25 mouse cellular contexts compared by ENCODE assay signal in the genomic region with DNA sequence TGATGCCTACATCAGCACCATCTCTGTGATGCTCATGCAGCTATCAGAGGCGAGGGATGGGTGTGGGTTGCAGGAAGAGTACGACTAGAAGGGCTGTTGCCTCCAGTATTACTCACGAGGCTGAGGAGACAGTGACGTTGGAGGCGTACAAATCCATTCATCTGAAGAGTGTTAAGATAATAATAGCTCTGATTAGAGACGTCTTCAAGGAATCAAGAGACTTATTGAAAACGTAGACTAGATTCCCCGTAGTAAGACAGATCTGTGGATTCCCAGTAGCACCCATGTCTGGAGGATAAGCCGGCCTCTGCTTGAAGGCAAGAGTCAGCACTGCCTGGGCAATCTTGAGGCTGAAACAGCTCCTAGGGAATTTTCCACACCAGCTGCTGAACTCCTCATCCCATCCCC. TPM values are rescaled to one million over a fixed set of nuclear protein-coding genes. Genes with fewer than 3 reads are reported as not detected.
DNase-seq lines count a peak whose midpoint lies in the region; ATAC-seq and TF ChIP-seq lines count a peak whose summit lies in the region.
"Had no signal": no experiment of that assay in that cellular context is flagged by ENCODE, and none has a peak within 500 bp of the region (broad histone marks: within the 10 kb centered on the region; RNA-seq: fewer than 3 reads in every experiment).

No protein-coding gene starts in this region.

- intact Hi-C loops in left cerebral cortex, postnatal 25 days (cut with DNase I): loop anchor here (1.0 kb wide), 1 partner anchor 39 kb away; no protein-coding TSS in a partner anchor

- H3K4me3 ChIP-seq in forebrain, postnatal 0 days (ENCODE audit: low read depth, low read length): no peak overlapping the region
- no peak overlapping the region for H3K4me3 ChIP-seq in forebrain, embryonic 13.5 days
- H3K4me3 ChIP-seq: heart, embryonic 15.5 days; limb, embryonic 12.5 days; liver, embryonic 12.5 days; megakaryocyte, embryonic 14.5 days; midbrain, embryonic 15.5 days; myocyte had no signal

- H3K9me3 ChIP-seq in forebrain, postnatal 0 days (ENCODE audit: low read length): no peaks in the 10 kb centered on the region
- no peaks in the 10 kb centered on the region for H3K9me3 ChIP-seq in forebrain, embryonic 13.5 days (replicated peaks)
- H3K9me3 ChIP-seq: heart, embryonic 15.5 days; limb, embryonic 12.5 days; liver, embryonic 12.5 days; midbrain, embryonic 15.5 days had no signal

- WGBS in forebrain, postnatal 0 days: 76% methylated on average over 9 of the region's 9 CpGs
- WGBS in forebrain, embryonic 13.5 days: 86% methylated on average over 9 of the region's 9 CpGs

- 0 out of 2 replicates have a peak, but pooled peaks cover 3% of the 10 kb centered on the region for H3K4me1 ChIP-seq in forebrain, postnatal 0 days (ENCODE audit: insufficient read depth)
- H3K4me1 ChIP-seq in forebrain, embryonic 13.5 days: peaks cover 12% of the 10 kb centered on the region
- H3K4me1 ChIP-seq: heart, embryonic 15.5 days; limb, embryonic 12.5 days; liver, embryonic 12.5 days; megakaryocyte, embryonic 14.5 days had no signal

- no peaks in the 10 kb centered on the region for H3K27me3 ChIP-seq in forebrain, postnatal 0 days (ENCODE audit: insufficient read depth, low read length)
- H3K27me3 ChIP-seq in forebrain, embryonic 13.5 days: no peaks in the 10 kb centered on the region
- H3K27me3 ChIP-seq: CH12.LX; heart, embryonic 15.5 days; limb, embryonic 12.5 days; liver, embryonic 12.5 days; megakaryocyte, embryonic 14.5 days; midbrain, embryonic 15.5 days had no signal

- H3K36me3 ChIP-seq in forebrain, postnatal 0 days (ENCODE audit: insufficient read depth): 0 out of 2 replicates have a peak, but pooled peaks cover 1% of the 10 kb centered on the region
- H3K36me3 ChIP-seq in forebrain, embryonic 13.5 days (ENCODE audit: poor library complexity, severe bottlenecking): peaks cover 55% of the 10 kb centered on the region
- H3K36me3 ChIP-seq: heart, embryonic 15.5 days; limb, embryonic 12.5 days; liver, embryonic 12.5 days; midbrain, embryonic 15.5 days had no signal

- H3K27ac ChIP-seq in forebrain, postnatal 0 days (ENCODE audit: low read depth, low read length): peak overlapping the region; percentile 41
- H3K27ac ChIP-seq in forebrain, embryonic 13.5 days: no peak overlapping the region
- H3K27ac ChIP-seq: heart, embryonic 15.5 days; limb, embryonic 12.5 days; liver, embryonic 12.5 days; midbrain, embryonic 15.5 days had no signal

- ATAC-seq in forebrain, postnatal 0 days: peak; percentile 74
- ATAC-seq in forebrain, embryonic 13.5 days: no peak
- ATAC-seq: forebrain, embryonic 14.5 days; hindbrain, embryonic 16.5 days; intestine, embryonic 16.5 days; liver, embryonic 12.5 days; midbrain, embryonic 15.5 days had no signal

- TF ChIP-seq CTCF in forebrain, postnatal 0 days (IDR thresholded peaks at IDR 0.05; ENCODE audit: low read depth): no peak

- no peak overlapping the region for H3K9ac ChIP-seq in forebrain, postnatal 0 days
- no peak overlapping the region for H3K9ac ChIP-seq in forebrain, embryonic 13.5 days
- H3K9ac ChIP-seq: heart, embryonic 15.5 days; limb, embryonic 12.5 days; liver, embryonic 12.5 days; midbrain, embryonic 15.5 days had no signal

- no peak overlapping the region for H3K4me2 ChIP-seq in forebrain, postnatal 0 days (ENCODE audit: low read depth)
- no peak overlapping the region for H3K4me2 ChIP-seq in forebrain, embryonic 13.5 days
- H3K4me2 ChIP-seq: heart, embryonic 15.5 days; limb, embryonic 12.5 days; liver, embryonic 12.5 days; midbrain, embryonic 15.5 days had no signal

- DNase-seq in forebrain, postnatal 0 days: peak; percentile 43
- peak; percentile 88 for DNase-seq in right cerebral cortex, adult 18-20 months
- no peak for DNase-seq in right cerebral cortex, postnatal 14 days
- peak; percentile 54 to 88 for DNase-seq in left cerebral cortex, postnatal 25 days (ENCODE audit: low spot score in 2 of 2)
- DNase-seq in ovary, postnatal 10 days (ENCODE audit: low spot score): no peak
- no peak for DNase-seq in thymus, adult 18-20 months
- DNase-seq: adrenal gland, postnatal 25 days; gastrocnemius, postnatal 10 days; heart, adult 18-20 months; lung, adult 2 months; spleen, adult 18-20 months had no signal

RNA-seq across cellular contexts. Expression of gene Kcnk10, which starts 42.6 kb away (rescaled TPM):
- 59.7 and 60.9 TPM in 2 replicates for total RNA-seq in forebrain, postnatal 0 days (2014; rRNA removed)
- polyA plus RNA-seq in forebrain, postnatal 0 days (2015; fragmentation: Nextera tagmentation; extraction: Ambion mirVana): 30.2 and 40.9 TPM in 2 replicates
- 49.1 and 50.9 TPM in 2 replicates for polyA plus RNA-seq in forebrain, embryonic 13.5 days (2015; fragmentation: Nextera tagmentation; extraction: Ambion mirVana)
- 10 to 100 TPM; 13.4 to 15.2 TPM for total RNA-seq in left cerebral cortex, postnatal 25 days (2021)
- total RNA-seq: adrenal gland, postnatal 25 days; common myeloid progenitor, adult 5-6 weeks; hematopoietic stem cell, adult 5-6 weeks; MEL had no signal
- polyA plus RNA-seq: liver, embryonic 12.5 days; myocyte had no signal

Comparison
In these comparisons a context has a peak if more than half of its experiments do, and no peak if none do; other contexts are left out.
1. DNase-seq: peak in forebrain, postnatal 0 days (single experiment), right cerebral cortex, adult 18-20 months (single experiment) and left cerebral cortex, postnatal 25 days (2 of 2); none in right cerebral cortex, postnatal 14 days (single experiment), ovary, postnatal 10 days (single experiment) and thymus, adult 18-20 months (0 of 2).